Mouse (Mus musculus): ENCODE results near the gene Apobec1.
"Not testable (repeated sequence)": the region's sequence is repeated elsewhere in the genome, so short reads cannot be mapped to it uniquely, and the experiment has no call there.

Gene Apobec1

DNA sequence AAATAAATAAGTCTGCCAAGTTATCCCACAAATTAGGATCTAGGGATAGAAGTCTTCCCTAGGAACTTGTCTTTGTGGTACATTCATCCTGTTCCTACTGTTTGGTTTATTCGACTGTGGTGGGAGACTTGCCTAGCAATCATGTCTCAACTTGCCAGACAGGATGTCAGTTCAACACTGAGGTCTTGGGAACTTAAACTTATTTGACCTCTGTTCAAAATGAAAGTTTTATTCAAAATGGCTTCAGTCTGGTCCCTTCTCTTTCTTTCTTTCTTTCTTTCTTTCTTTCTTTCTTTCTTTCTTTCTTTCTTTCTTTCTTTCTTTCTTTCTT is 713 bp upstream of the Apobec1 start:
- no peak for DNase-seq

DNA sequence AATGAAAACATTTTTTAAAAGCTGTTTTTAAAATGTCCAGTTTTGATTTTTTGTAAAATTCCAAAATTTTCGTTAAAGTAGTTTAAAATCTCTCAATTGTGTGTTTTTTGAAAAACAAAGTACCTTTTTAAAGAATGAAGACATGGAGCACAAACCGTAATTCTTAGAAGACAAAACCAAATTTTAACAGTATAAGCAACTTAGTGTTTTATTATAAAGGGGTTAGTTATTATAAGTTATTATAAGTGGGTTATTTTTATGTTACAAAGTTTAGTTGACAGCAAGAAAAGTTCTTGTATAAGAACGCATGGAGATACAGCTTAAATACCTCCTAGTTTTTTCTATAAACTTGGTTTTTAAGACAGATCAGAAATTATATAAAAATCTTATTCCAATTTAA is 629 bp downstream of the Apobec1 start:
- no peak for DNase-seq

- DNase-seq = no peak
These were observed 1.2 kb downstream of the Apobec1 start for GRCm38 (mm10) chr6:122601031-122601430.

GRCm38 (mm10) chr6:122600066-122600646 is 2.1 kb downstream of the Apobec1 start:
- no peak for DNase-seq

- no peak for DNase-seq
These were observed 3.0 kb downstream of the Apobec1 start for GRCm38 (mm10) chr6:122599054-122599737.

DNA sequence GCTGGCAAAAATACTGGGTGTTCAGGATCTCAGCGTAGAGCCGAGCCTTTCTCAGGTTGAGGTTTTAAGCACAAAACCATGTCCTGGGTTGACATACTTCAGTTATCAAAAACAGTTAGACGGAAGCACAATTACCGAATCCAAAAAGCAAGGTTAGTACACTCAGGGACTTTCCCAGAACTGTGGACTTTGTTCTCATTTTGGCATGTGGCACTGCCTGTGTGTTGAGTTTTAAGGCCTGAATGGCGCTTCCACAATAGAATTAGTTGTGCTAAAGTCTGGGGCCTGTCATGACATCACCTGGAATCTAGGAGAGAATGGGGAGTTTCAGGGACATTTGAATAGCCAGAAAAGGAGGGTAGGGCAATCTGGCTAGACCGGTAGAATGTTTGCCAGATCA is 3.8 kb downstream of the Apobec1 start:
- no peak for DNase-seq

- no peak for DNase-seq
These were observed 4.2 kb downstream of the Apobec1 start for GRCm38 (mm10) chr6:122598014-122598413.

GRCm38 (mm10) chr6:122596608-122597007 is 5.6 kb downstream of the Apobec1 start:
- no peak for DNase-seq

- DNase-seq = peak in 1 of 2 experiments; percentile 30
These were observed 6.6 kb downstream of the Apobec1 start for GRCm38 (mm10) chr6:122595637-122596036.

DNA sequence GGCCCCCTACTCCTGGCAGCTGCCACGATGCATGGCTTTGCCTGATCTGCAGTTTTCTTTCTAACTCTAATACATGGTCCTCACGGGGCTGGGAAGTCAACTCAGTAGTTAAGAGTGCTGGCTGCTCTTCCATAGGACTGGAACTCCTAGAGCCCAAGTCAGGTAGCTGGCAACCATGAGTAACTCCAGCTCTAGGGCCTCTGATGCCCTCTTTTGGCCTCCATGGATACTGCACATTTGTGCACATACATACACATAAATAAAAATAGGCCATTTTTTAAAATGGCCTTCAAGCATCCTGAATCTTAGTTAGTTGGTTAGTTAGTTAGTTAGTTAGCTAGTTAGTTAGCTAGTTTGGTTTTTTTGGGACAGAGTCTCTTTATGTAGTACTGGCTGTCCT is 9.3 kb downstream of the Apobec1 start:
- DNase-seq = no peak

- no peak for DNase-seq
These were observed 11.1 kb downstream of the Apobec1 start for GRCm38 (mm10) chr6:122591027-122591758.

GRCm38 (mm10) chr6:122579086-122579485 is 23.2 kb downstream of the Apobec1 start:
- no peak for DNase-seq

GRCm38 (mm10) chr6:122577030-122577429 is 25.2 kb downstream of the Apobec1 start:
- DNase-seq = no peak

GRCm38 (mm10) chr6:122575037-122575436 is 27.2 kb downstream of the Apobec1 start:
- DNase-seq = not testable (repeated sequence)

DNA sequence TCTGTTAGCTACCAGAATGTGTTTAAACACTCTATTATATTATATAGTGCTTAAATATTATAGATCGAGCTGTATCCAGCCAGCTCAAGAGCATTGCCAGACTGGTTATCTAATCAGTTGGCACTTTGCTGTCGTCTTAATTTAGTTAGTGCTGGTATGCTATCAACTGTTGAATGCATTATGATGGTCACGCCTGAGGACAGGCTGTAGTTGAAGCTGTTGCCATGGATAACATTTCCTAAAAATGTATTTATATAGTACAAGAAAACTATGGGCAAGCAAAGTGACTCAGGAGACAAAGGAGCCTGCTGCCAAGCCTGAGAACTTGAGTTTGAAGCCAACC is 30.7 kb downstream of the Apobec1 start:
- no peak for DNase-seq

DNA sequence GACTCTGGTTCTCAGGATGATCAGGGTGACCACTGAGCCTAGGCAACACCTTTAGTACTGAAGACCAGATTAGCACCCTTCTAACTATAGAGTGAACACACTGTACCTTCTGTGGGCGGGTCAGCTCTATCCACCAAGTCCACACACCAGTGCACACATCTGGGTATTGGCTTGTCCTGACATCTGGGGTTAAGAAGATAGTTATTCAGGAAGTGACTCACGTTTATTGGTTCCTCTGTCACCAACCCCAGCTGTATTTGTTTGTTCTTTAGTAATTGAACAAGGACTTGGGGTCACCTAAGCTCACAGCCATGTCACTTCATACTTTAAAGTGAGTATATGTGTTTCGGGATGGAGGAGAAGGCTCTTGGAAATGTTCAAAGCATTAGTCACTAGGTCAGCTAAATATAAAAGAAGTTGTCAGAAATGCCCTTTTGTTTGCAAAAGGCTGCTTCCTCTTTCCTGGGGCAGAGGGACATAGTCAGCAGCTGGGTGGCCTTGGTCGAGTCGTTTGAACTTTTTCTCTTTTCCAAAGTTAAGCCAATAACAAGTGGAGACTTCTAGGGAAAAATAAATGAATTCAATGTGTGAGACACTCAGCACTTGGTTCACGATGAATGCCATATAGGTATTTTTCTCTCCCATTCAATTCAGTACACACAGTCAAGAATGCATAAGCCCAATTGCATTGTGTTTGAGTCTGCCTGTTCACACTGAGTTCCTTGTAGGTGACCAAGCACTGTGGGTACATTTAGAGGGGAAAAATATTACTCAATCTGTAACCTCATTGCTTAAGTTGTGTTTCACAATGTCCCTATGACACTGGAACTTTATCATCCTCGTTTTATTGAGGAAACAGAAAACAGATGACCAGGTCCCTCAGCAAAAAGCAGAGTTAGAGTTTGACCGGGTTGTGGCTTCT is 31.3 kb downstream of the Apobec1 start:
- DNase-seq = no peak

DNA sequence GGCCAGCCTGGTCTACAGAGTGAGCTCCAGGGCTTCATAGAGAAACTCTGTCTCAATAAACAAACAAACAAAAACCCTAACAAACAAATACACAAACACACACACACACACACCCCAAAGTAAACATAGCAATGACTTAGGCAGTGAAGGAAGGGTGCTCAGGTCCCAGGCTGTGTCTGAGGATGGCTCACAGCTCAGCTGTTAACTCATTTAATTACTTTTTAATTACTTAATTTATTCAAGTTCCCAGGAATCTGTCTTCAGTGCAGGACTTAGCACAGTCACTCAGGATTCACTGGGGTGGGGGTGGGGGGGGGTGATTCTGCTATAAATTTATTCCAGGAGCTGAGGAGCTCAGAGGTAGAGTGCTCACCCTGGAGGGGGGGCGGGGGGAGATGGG is 32.5 kb downstream of the Apobec1 start:
- DNase-seq = no peak

- DNase-seq = no peak
These were observed 33.1 kb downstream of the Apobec1 start for GRCm38 (mm10) chr6:122569113-122569512.

DNA sequence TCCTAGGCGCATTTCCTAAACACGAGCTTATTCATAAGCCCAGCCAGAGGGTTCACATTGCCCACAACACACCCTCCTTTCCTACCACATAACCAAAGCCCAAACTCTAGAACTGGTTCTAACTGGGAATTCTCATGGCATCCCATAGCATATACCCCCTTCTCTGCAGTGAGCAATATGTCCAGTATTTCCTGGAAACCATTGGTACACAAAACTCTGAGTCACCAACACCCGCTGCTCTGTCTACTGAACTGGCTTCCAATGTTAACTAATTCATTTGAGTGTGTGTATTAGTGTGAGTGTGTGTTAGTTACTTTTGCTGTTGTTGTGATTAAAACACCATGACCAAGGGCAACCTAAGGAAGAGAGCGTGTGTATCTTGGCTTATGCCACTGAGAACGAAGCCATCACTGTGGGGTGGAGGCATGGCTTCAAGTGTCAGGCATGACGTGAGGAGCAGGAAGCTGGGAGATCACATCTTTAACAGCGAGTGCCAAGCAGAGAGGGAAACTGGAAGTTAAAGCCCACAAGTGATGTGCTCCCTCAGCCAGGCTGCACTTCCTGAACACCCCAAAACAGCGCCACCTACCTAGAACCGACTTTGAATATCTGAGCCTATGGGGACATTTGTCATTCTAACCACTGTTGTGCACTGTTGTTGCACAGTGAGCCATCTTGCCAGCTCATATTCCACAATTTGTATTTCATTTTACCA is 37.0 kb downstream of the Apobec1 start:
- no peak for DNase-seq

DNA sequence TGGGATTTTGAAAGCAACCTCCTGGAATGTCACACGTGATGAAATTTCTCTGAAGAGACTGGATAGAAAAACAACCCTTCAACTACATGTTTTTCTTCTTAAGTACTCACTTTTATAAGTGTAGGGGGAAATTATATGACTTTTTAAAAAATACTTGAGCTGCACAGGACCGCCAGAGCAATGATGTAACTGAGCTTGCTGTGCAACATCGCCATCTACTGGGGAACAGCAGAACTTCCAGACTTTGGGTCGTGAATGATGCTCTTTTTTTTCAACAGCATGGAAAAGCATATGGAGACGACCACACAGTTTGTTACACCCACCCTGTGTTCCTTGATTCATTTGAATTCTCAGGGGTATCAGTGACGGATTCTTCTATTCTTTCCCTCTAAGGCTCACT is 39.8 kb downstream of the Apobec1 start:
- DNase-seq = peak in 1 of 2 experiments; percentile 71

GRCm38 (mm10) chr6:122561005-122561404 is 41.2 kb downstream of the Apobec1 start:
- no peak for DNase-seq

DNA sequence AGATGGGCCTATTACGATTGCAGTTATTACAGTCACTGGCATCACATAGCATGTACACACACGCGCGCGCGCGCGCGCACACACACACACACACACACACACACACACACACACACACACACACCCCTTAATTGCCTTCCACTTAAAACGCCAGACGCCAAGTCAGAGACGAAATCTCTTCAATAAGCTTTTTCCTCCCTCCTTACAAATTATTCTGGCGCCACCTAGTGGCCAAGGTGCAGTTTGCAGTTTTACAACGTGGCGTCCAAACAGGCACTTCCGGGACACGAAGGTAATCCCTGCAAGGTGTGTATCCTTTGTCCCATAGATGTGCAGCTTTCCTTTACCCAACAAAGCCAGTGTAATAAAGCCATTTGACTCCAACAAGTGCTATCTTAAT is 41.8 kb downstream of the Apobec1 start:
- peak; percentile 57 to 78 for DNase-seq
